Mouse (Mus musculus): ENCODE measurements around the gene Pak4.

- TF ChIP-seq CTCF (IDR thresholded peaks at IDR 0.05; ENCODE audit: borderline replicate concordance, extremely low read depth, insufficient read depth, insufficient read length) (no peak), POLR2A (IDR thresholded peaks at IDR 0.05; ENCODE audit: borderline replicate concordance, extremely low read depth, insufficient read depth, insufficient read length, poor library complexity, severe bottlenecking) (no peak)
Measured at GRCm38 (mm10) chr7:28597277-28597570, 761 bp downstream of the Pak4 start.

Measured in brain, embryonic 14.5 days (tissue).